Mouse (Mus musculus) bone marrow macrophage, adult 2 months (primary cell): ENCODE data around the gene Urm1. TPM values are rescaled to one million over a fixed set of nuclear protein-coding genes. Genes with fewer than 3 reads are reported as not detected.

Experiments used
- H3K27ac ChIP-seq: 2 replicates; pipeline ENCODE4 v1.5.1; 2012; ENCODE audit warnings: low read depth, low read length; ENCODE audit not compliant: insufficient read depth
- H3K4me1 ChIP-seq: 2 replicates; pipeline ENCODE4 v1.6.1; 2012; ENCODE audit warnings: low read length; ENCODE audit not compliant: control insufficient read depth, insufficient read depth
- H3K4me3 ChIP-seq: 2 replicates; pipeline ENCODE4 v1.5.1; 2012; ENCODE audit warnings: mild to moderate bottlenecking, low read length, moderate library complexity; ENCODE audit not compliant: insufficient read depth
- CTCF ChIP-seq: IDR thresholded peaks from 2 replicates; pipeline ENCODE4 v1.5.1; 2012; ENCODE audit warnings: low read depth, mild to moderate bottlenecking, low read length, moderate library complexity
- POLR2A ChIP-seq: IDR thresholded peaks from 2 replicates; pipeline ENCODE4 v1.6.1; 2012; ENCODE audit warnings: mild to moderate bottlenecking, low read depth, low read length, borderline replicate concordance
- polyA plus RNA-seq: library from polyadenylated mRNA; stranded (reverse); fragments of >200 nt; gene quantifications from 2 replicates; pipeline ENCODE4 v1.2.4, GENCODE M21; 2012; ENCODE audit not compliant: missing spikeins, insufficient read depth, insufficient read length

The Urm1 gene
- polyA plus RNA-seq, 1 experiment = 27.7 TPM

- TF ChIP-seq CTCF (no peak), POLR2A (no peak)
- peak within 1 kb of the TSS; percentile 67 for H3K4me3 ChIP-seq
- H3K4me1 ChIP-seq = no peaks in the 10 kb centered on the region
- no peak within 1 kb of the TSS for H3K27ac ChIP-seq
These were observed 17.6 kb upstream of the Urm1 start, which contains the start of gene Slc27a4 for GRCm38 (mm10) chr2:29802075-29802826. TSS of gene Slc27a4 (plus strand) at chr2:29802634.

DNA sequence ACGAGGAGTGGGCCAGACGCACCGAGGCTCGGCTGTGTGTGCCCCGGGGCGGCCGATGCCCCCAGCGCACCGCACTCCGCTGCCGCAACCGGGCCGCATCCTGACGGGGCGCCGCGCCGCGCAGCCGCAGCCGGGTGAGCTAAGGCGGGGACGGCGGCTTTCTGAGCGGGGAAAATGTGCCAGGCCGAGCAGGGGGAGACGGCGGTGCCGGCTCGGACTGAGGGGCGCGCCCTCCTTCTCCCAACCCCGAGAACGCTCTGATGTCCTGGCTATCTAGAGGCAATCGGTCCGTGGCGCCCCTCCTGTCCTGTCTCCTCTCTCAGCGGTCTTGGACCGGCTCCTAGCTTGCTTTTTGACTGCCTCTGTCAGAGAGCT is 17.1 kb upstream of the Urm1 start:
- Histone ChIP-seq H3K4me3 (peak overlapping the region; percentile 67), H3K27ac (no peak overlapping the region), H3K4me1 (no peaks in the 10 kb centered on the region)
- no peak for TF ChIP-seq CTCF
- TF ChIP-seq POLR2A = no peak

DNA sequence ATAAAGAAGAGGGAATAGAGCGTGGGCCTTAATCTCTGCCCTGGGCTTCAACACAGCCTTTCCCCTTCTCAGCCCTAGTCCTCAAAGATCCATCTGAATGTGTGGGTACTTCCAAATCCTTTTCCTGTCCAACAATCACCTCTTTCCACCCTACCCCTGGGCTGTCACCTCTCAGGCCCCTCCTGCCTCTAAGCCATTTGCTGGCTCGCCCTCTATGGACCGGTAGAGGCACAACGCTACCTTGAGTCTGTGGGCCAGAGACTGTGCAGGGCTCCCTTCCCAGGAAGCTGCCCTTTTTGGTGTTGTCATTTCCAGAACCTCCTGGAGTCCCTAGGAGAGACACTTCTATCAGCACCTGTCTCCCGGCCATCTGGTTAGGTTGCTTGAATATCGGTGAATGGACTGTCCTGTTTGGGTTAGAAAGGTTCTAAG is 16.5 kb upstream of the Urm1 start:
- Histone ChIP-seq H3K27ac (no peak overlapping the region), H3K4me1 (no peaks in the 10 kb centered on the region), H3K4me3 (peak overlapping the region; percentile 67)
- TF ChIP-seq CTCF (no peak), POLR2A (no peak)

- no peak for TF ChIP-seq CTCF
- no peak for TF ChIP-seq POLR2A
- no peaks in the 10 kb centered on the region for H3K4me1 ChIP-seq
- H3K27ac ChIP-seq = no peak overlapping the region
- H3K4me3 ChIP-seq = no peak overlapping the region
These were observed 4.0 kb upstream of the Urm1 start for GRCm38 (mm10) chr2:29815678-29816371.

- Histone ChIP-seq H3K4me1 (no peaks in the 10 kb centered on the region), H3K4me3 (no peak overlapping the region), H3K27ac (no peak overlapping the region)
- TF ChIP-seq POLR2A (no peak), CTCF (peak; percentile 60)
These were observed 2.2 kb upstream of the Urm1 start for GRCm38 (mm10) chr2:29817426-29818232.

- no peak overlapping the region for H3K4me3 ChIP-seq
- TF ChIP-seq POLR2A = no peak
- TF ChIP-seq CTCF = no peak
These were observed 512 bp upstream of the Urm1 start for GRCm38 (mm10) chr2:29819363-29819762.

GRCm38 (mm10) chr2:29826318-29826925 is 6.5 kb downstream of the Urm1 start:
- Histone ChIP-seq H3K27ac (peak overlapping the region; percentile 78), H3K4me3 (peak overlapping the region; percentile 69), H3K4me1 (peaks cover 12% of the 10 kb centered on the region)
- no peak for TF ChIP-seq POLR2A
- no peak for TF ChIP-seq CTCF

More at GRCm38 (mm10) chr2:29819363-29819762, 512 bp upstream of the Urm1 start:
- Histone ChIP-seq H3K4me1 (no peaks in the 10 kb centered on the region), H3K27ac (no peak overlapping the region)

DNA sequence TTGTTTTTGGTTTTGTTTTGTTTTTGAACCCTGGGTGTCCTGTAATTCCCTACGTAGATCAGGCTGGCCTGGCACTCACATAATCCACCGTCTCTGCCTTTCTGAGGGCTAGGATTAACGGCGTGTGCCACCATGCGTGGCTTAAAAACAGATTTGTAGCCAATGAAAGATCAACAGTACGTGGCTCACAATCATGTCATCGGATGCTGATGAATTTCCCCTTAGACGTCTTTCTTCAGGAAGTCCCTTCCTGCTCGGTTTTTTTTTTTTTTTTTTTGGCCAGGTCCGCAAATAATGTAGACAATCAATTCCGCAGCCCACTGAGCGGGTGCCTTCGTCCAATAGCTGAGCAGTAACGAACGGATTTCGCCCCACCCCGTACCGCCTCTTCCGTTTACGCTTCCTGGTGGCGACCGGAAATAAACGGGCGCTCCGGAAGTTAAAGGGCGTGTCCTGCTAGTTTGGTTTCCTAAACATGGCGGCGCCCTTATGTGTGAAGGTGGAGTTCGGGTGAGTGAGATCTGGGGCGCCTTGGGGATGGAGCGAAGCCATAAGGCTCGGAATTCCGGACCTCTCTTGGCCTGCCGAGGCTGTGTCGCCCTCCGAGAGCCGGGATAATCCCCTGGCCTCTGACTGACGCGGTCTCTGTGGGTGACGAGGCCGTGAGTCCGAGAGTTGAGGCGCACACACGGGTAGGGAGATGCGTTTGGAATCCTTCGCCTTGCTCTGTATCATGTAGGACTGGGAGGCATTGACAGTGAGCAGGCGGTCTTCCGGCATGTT is 7.2 kb downstream of the Urm1 start:
- H3K4me1 ChIP-seq = peaks cover 12% of the 10 kb centered on the region
- peak overlapping the region; percentile 83 for H3K4me3 ChIP-seq
- TF ChIP-seq POLR2A = no peak
- peak overlapping the region; percentile 78 for H3K27ac ChIP-seq

DNA sequence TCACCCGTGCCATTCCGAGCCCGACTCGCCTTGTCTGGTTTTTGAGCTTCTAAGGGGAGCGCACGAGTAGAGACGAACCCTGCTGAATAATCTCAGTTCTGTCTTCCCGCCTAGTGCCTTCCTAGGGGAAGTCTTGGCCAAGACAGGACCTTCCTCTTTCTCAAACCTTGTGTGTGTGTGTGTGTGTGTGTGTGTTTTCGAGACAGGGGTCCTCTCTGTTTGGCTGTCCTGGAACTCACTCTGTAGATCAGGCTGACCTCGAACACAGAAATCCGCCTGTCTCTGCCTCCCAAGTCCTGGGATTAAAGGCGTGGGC is 7.8 kb downstream of the Urm1 start:
- H3K27ac ChIP-seq = peak overlapping the region; percentile 64
- peaks cover 12% of the 10 kb centered on the region for H3K4me1 ChIP-seq
- TF ChIP-seq POLR2A = no peak
- TF ChIP-seq CTCF = no peak
- peak overlapping the region; percentile 83 for H3K4me3 ChIP-seq
